Mouse (Mus musculus) T-helper 2 cell (primary cell): ENCODE data around the gene Siva1.

Experiments used
- in situ Hi-C: fragments of 300-600 bp; cut with MboI, MseI; formaldehyde crosslinking; loops from one replicate; pipeline ENCODE4 v1.15.1; 2025; ENCODE audit warnings: high pct_unique_total_duplicates

Gene Siva1

DNA sequence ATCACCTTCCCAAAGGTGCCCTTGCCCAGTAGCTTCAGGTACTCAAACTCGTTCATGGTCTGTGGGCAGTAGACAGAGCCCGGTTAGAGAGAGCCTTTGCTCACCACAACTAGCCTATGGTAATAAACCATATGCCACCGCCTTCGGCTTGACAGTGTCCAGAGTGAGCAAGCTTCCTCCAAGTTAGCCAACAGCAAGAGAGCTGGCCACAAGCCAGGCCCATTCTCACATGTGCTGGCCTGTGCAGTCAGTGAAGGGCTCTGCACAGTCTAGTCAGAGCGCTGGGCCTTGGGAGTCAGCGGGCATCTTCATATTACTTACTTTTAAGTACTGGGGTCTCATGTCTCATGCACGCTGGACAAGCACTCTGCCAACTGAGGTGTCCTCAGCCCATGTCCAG lies 14.1 kb downstream of the Siva1 start:
- in situ Hi-C loops: loop anchor here (5.0 kb wide), 1 partner anchor 49 kb away; no protein-coding TSS in a partner anchor

DNA sequence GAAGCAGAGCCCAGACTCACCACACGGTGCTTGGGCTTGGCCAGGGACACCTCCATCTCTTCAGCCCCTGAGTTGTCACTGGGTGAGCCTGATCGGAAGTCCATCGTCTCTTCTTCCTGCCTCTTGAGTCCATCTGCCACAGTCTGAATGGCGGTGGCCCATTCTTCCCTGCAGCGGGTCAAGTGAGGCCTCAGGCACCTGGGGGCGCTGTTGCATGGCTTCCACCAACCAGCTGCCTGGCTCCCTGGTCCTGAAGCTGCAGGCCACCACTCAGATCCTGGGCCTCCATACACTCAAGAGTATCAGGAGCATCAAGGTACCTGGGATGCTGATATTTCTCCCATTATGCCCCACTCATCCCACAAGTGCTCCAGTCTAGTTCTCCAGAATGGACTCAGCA lies 14.6 kb downstream of the Siva1 start:
- in situ Hi-C loops: loop anchor here (5.0 kb wide), 1 partner anchor 48 kb away; no protein-coding TSS in a partner anchor

DNA sequence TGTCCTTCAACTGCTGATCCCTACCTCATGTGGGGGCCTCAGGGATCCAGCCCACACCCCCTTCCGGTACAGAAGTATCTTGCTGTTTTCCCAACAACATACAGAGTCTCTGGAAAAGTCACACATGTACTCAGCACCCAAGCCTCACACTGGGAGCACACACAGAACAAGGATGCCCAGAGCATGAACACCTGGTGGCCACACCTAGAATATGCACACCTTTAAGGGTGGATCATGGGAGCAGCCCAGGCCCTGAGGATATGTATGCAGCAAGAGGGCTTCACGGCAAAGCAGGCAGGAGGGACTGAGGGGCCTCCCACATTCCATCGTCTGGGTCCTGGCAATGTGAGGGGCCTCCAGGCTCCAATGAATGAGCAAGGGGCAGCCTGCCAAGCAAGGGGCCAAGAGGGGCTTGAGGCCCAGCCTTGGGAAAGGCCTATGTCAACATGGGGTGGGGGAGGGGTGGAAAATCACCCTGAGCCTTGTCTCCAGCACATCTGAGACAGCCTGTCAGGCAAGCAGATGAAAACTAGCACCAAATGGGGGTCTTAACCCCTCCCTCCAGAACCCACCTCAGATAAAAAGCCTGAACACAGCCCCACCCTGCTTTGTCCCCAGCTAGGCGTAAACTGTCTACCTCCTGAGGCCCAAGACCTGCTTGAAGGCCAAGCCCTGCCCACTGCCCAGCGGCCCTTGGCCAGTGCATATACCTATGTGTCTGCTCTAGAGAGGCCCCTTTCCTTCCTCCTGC lies 16.3 kb downstream of the Siva1 start:
- in situ Hi-C loops: no loop called here

DNA sequence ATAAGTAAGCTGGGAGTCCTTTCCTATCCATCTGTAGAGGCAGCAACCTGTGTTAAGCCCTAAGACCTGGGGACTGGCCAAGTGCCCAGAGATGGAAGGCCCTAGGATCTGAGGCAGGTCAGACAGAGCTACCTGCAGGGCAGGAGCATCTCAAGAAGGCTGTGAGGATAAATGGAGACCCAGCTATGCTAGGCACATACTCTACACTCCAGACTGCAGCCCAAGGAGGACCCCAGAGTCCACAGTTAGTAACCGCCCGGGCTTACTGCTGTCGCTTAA lies 16.8 kb downstream of the Siva1 start:
- in situ Hi-C loops: no loop called here

DNA sequence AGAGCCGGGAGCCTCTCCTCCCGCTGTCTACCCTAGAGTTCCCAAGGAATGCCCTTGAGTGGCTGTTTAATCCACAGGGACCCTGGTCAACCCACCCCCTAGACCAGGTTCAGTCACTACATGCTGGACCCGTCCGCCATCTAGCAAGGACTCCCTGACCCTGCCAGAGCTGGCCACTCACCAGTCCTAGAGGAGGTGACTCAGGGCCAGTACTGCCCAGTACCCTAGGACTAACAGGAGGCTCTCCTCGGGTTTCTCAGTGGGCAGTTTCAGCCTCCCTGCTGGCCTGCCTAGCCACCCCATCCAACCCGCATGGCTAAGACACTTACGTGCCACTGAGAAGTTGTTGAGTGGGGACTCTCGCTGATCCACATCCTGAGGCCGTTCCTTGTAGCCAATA lies 17.4 kb downstream of the Siva1 start:
- in situ Hi-C loops: no loop called here

DNA sequence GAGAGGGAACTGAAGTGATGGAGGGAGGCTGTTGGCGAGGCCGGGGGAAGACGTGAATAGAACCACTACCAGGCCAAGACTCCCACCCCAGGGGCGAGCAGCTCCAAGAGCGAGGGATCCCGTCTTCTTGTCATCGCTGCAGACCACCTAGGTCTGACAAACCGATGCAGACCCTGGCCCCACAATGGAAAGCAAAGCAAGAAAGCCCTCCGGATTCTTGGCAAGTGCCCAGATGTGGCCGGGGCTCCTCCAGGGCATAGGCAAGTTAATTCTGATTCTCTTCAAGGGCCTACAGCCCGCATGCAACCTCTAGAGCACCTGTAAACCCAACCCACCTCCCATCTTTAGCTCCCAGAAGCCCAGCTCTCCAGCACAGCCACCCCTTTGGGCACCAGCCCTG lies 18.8 kb downstream of the Siva1 start:
- in situ Hi-C loops: no loop called here

DNA sequence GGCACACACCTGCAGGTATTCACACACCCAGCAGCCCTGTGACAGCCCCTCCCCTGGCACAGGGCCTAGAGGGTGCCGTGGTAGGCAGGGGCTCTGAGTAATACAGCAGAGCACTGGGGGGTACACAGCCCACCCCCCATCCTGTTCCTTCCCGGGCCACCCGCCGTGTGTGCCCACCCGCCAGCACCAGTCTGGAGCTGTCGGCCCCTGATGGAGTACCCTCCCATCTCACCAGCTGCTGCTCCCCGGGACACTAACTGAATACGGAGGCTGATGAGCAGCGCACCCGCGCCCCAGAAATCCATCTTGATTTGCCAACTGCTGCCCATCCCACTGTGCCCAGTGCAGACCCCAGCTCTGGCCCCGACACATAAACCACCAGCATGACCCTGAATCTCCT lies 19.2 kb downstream of the Siva1 start:
- in situ Hi-C loops: no loop called here

DNA sequence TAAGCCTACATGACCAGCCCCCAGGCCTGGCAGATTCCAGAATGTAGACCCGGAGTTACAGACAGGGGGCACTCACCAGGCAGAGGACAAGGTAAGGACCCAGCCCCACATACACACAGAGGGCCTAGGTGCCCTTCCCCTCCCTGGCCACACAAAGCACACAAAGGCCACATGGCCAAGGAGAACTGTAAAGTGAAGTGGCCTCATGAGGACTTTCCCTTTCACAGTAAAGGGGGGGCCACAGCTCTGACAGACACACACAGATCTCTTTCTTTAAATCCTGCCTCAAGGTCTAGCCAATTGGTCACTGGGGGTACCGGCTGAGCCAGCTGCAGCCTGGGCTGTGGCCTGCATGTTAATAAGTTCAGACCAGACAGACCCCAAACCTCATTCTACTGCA lies 19.6 kb downstream of the Siva1 start:
- in situ Hi-C loops: no loop called here

DNA sequence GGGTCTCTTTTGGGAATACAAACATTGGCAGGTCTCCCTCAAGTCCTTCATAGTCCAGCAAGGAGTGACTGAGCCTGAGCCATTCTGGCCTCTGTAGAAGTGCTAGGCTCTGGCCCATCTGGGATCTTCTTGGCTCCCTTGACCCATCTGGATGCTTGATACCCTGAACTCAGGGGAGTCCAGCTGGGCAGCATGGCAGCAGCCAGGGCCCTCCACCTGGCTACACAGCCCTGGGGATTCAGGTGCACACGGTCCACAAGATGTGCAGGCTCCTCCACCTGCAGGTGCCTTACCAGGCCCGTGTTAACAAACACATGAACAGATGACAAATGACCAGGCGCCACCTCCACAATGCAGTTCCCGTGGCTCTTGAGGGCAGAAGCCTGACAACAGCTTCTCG lies 20.2 kb downstream of the Siva1 start:
- in situ Hi-C loops: no loop called here

DNA sequence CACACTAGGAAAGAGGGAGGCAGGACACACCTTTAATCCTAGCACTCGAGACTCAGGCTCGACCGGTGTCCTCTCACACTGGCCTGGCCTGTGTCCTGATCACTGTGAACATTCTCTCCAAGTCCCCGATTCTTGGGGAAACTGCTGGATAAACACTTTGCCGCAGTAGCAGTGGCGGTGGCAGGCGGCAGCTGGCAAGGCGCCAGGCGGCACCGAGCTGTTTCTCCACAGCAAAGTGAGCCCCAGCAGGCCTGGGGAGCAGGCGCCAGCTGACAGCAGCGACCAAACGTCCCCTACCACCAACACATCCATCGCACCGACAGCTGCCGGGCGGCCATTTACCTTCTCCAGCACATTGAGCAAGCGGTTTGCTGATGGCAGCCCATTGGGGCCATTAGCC lies 21.0 kb downstream of the Siva1 start:
- in situ Hi-C loops: no loop called here

DNA sequence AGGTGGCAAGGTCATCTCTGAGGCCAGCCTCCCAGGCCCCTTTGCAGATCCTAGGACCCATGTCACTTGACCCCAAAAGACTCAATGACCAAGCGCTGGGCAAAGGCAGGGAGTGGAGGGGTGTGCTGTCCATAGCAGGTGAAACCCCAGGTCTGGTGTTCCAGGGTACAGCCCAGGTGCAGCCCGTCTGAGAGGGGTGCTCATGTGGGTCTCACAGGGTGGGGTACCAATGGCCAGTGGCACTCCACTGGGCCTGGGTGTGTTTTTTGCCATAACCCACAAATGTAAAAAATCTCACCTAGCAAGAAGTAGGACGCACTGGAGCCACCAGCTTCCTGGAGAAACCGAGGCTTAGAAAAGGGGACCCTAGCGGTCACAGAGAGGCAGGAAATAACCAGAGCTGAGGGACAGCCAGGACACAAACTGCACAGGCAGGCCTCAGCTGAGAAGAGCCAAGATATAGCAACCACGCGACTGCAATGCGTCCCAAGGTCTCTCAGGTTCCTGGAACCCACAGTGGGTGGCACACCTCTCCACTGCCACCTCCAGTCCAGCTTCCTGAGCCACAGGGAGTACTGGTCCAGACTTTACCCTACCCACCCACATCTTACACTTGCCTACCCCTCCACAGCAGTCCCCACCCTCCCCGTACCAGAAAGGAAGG lies 21.5 kb downstream of the Siva1 start:
- in situ Hi-C loops: no loop called here

DNA sequence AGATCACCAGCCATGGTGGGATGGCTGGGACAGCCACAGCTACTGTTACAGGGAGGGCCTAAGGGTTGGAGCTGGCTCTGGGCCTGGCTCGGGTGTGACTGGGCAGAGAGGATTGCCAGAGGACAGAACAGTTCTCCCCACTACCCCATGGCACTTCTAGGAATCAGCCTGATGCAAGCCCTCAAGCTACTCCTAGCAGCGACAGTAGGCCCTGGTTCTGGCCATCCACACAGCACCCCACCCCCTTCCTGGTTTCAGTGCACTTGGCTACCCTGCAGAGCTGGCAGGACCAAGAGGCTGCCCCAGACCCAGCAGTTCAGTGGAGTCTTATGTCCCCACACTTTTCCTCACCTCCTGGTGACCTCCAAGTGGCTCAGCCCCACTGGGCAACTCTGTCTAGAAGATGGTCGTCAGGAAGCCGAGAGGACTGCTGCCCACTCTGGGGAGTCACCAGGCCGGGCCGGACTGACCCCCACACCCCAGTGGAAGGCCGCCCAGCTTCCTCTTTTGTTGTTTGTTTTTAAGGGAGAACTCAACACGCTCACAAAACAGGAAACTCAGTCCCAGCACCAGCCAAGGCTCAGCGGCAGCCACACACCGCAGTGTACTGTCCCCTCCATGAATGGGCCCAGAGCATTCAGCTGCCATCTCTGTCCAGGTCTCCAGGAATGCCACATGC lies 23.3 kb downstream of the Siva1 start:
- in situ Hi-C loops: no loop called here

DNA sequence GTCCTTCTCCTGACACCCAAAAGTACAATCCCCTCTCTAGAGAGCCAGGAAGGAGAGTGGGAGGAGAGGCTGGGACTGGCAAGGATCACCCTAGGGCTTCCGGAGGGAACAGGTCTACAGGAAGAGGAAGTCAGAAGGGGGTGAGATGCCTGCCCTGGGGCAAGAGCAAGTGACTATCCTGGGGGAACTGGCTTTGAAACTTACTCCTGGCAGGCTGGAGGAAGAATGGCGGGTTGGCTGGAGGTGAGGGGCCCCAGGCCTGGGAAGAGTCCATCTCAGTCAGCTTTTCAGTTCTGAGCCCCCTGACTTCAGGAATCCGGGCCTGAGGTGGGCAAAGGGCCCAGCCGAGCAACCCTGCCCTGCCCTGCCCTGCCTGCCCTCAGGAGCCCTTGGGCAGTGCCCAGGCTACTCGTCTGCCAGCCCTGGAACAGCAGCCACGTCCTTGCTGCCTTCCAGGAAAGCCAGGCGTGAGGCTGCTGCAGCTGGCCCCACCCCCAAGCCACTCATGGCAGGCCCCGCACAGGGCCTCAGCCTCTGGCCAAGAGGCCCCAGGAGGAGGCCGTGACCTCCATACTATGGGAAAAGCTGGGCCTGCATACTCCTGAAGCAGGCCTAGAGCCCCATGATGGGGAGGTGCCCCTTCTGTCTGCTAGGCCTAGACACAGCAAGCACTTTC lies 26.4 kb downstream of the Siva1 start:
- in situ Hi-C loops: no loop called here

DNA sequence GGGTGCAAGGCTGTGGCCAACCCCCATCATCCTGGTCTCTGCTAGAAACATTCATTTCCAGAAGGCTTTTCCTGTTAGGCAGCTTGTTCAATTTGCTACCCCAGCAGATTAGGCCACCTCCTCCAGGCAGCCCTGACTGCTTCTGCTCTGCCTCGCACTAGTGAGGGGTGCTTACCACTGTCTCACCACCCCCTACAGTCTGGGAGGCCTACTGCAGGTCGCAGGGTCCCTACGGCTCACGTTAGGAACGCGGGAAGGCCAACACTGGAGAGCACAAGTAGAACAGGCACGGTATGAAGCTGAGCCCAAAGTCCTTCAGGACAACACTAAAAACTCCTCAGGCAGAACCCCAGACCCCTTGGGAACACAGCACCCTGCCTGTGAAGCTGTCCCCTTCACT lies 27.4 kb downstream of the Siva1 start:
- in situ Hi-C loops: no loop called here

DNA sequence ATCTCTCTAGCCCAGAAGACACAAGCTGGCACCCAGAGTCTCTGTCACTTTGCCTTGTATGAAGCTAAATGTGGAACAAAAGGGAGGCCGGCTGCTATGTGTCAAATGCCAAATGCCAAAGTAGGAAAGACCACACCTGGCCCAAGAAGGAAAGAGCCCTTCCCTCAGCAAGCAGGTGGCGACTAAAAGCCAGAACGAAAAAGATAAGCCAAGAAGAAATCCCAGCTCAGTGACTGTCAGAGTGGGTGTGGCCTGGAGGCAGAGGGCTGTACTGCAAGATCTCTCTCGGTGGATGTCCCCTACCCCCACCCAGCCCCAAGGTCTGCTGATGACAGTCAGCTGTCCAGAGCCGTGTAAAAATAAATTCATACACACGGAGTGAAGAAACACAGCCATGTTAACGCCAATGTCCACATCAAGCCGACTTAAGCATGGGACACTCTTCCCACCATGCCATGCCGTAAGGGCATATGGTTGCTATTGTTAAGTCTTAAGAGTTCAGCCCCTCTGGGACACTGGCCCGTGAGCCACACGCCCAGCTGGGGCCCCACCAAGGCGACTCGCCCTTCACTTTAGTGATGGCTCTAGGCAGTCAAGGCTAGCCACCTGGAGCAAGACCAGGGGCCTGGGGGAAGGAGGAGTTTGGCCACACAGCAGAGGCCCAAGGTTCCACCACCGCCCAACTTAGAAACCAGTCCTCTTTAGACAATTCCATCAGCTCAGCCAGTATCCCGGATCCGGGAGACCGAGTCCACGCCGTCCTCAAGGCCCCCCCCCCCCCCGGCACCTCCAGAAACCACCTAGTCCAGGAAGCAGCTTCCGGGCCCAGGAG lies 28.5 kb downstream of the Siva1 start:
- in situ Hi-C loops: no loop called here

DNA sequence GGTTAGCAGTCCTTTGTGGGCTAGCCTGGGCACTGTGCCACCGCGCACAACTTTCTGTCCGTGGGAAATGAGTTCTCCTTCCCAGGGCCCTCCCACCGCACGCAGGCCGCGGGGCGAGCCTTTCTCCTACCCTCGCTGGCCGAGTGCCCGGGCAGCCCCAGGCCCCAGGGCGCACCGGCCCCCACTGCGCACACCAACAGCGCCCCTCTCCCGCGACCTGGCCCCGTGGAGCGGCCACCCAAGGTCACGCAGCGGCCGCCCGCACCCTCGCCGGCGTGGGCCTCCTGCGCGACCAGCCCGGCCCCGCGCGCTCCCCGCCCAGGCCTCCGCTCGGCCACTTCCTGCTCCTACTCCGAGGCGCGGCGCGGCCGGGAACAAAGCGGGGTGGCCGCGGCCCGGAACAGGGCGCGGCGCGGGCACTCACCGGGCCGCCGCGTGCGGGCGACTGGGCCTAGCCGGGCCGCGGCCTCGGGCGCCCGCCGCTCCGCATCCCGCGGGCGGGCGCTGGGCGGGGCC lies 29.2 kb downstream of the Siva1 start:
- in situ Hi-C loops: no loop called here

DNA sequence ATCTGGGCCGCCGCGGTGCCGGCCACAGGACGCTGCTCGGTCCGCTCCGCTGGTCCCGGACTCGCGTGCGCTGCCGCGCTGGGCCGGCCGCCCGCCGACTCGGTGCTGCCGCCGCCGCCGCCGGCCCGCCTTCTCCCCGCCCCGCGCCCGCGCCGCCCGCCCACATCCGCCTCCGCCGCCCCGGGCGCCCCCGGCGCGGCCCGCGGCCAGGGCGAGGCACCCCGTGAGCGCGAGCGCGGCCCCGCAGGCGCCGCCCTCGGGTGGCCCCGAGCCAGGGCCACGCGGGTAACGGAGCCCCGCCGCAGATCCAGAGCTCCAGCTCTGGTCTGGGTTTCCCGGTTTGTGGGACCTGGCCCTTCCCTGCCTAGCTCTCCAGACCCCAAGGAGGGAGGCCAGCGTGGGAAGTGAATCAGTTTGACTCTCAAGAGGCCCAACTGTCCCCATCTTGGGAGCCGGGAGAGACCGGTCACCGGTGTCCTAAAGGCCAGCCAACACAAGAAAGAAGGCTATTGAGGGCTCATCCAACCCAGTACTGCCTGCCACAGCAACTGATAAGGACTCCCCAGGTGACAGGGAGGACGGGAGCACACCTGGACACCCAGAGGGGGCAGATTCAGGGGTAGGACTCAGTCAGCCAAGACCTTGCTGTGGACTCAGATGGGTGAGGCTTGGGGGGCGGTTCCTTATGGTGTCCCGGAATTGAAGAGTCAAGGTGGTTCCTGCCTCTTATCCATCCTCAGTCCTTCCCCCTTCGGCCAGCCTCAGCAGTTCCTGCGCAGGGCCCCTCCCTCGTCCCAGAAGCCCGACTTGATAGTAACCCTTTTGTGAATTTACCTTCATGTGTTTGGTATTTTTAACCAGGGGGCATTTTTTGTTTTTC lies 29.9 kb downstream of the Siva1 start, which contains the start of gene Akt1:
Gene Akt1, minus strand, starts transcription at position 753 of the 880 bp plus-strand sequence.
- in situ Hi-C loops: no loop called here

DNA sequence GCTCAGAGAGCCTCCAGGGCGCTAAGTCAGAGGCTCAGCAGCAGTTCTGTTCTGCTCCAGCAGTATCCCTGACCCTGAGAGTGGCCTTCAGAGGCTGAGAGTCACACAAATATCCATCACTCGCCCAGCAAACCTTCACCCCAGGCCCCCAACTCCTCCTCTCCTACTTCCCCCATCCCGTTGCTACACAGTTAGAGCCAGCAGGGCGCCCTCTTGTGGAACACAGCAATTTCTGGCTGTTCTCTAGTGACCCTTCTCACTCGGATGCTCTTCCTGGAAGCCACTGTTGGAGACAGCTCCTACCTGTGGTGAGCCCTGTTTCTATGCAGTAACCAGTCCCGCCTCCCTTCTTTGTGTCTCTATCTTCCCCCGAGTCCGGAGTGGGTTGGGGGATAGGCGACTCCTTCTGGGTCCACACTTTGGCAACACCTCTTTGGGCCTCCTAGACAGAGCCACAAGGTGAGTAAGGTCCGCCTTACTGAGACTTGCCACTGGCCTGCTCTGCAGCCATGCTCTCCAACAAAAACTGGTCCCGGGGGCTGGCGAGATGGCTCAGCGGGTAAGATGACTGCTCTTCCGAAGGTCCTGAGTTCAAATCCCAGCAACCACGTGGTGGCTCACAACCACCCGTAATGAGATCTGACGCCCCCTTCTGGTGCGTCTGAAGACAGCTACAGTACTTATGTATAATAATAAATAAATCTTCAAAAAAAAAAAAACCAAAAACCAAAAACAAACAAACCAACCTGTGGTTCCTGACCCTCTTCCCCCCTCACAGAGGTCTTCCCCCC lies 31.0 kb downstream of the Siva1 start:
- in situ Hi-C loops: no loop called here

DNA sequence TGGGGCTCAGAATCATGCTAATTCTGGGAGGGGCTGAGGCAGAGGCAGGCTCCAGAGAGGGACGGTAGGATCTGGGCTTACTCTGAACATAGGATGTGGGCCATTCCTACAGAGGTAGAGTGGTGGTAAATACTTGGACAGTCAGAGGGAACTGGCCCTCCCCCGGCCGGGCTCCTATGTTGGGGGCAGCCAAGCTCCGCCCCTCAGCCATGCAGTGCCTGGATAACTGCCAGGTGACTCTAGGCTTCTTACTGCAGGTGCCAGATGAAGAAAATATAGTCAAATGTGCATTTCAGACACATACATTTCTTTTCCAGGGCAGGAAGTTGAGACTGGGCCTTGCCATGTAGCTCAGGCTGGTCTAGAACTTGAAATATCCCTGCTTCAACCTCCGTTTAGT lies 32.6 kb downstream of the Siva1 start:
- in situ Hi-C loops: no loop called here
